Mouse (Mus musculus) CH12.LX (cell line): ENCODE data around the gene Msantd1. TPM values are rescaled to one million over a fixed set of nuclear protein-coding genes. Genes with fewer than 3 reads are reported as not detected.

Source experiments
- DNase-seq: peaks from one replicate; pipeline ENCODE4 v3.0.0-alpha.2; 2013; ENCODE audit errors: extremely low read depth
- H3K27ac ChIP-seq: 2 replicates; pipeline ENCODE4 v1.5.1; 2012; ENCODE audit warnings: low read depth, mild to moderate bottlenecking, control low read depth, moderate library complexity; ENCODE audit not compliant: insufficient read depth
- H3K27me3 ChIP-seq: replicated peaks from 2 replicates; pipeline ENCODE3; 2012; ENCODE audit warnings: inconsistent platforms
- H3K36me3 ChIP-seq, 2 experiments: replicated peaks in 1 of 2; 2 replicates each; pipeline versions ENCODE3 to v1.6.1; 2012; ENCODE audit warnings: inconsistent platforms in 1 of 2, low read length in 1 of 2, mild to moderate bottlenecking in 1 of 2, mixed read lengths in 1 of 2, moderate library complexity in 1 of 2; ENCODE audit not compliant: control insufficient read depth in 1 of 2, insufficient read depth in 1 of 2
- H3K4me1 ChIP-seq, 2 experiments: 2 replicates each; pipeline ENCODE4 v1.6.1; 2012; ENCODE audit warnings: inconsistent platforms in 1 of 2, moderate library complexity in 1 of 2; ENCODE audit not compliant: insufficient read depth in 2 of 2, control insufficient read depth in 1 of 2
- H3K4me2 ChIP-seq: 2 replicates; pipeline ENCODE4 v1.6.1; 2012; ENCODE audit warnings: low read depth, mild to moderate bottlenecking, control low read depth; ENCODE audit not compliant: poor library complexity, insufficient read depth, severe bottlenecking
- H3K4me3 ChIP-seq, 3 experiments: fragments of 150-350 bp in 1 of 3; sonication (generic) in 1 of 3; replicated peaks in 1 of 3; 2 replicates each; pipeline versions ENCODE3 to v1.5.1; 2011 to 2012; ENCODE audit warnings: low read depth in 2 of 3, low read length in 2 of 3, mild to moderate bottlenecking in 2 of 3, moderate library complexity in 2 of 3, control low read depth in 1 of 3, improper control_type of control experiment in 1 of 3, inconsistent platforms in 1 of 3, mixed read lengths in 1 of 3; ENCODE audit not compliant: poor library complexity in 1 of 3
- H3K79me2 ChIP-seq: replicated peaks from 2 replicates; pipeline ENCODE4 v1.6.1; 2012; ENCODE audit warnings: mild to moderate bottlenecking, moderate library complexity; ENCODE audit not compliant: control insufficient read depth, poor library complexity, insufficient read depth, severe bottlenecking; ENCODE audit errors: extremely low read depth
- H3K9ac ChIP-seq: 2 replicates; pipeline ENCODE4 v1.6.1; 2012; ENCODE audit warnings: low read depth, mild to moderate bottlenecking, control low read depth, moderate library complexity; ENCODE audit not compliant: insufficient read depth
- H3K9me3 ChIP-seq: replicated peaks from 2 replicates; pipeline ENCODE3; 2012; ENCODE audit warnings: low read length, inconsistent platforms, mixed read lengths
- BHLHE40 ChIP-seq: IDR thresholded peaks from 2 replicates; pipeline ENCODE4 v1.6.1; 2011; ENCODE audit warnings: mild to moderate bottlenecking, low read depth, low read length, improper control_type of control experiment
- CHD1 ChIP-seq: IDR thresholded peaks from 2 replicates; pipeline ENCODE4 v1.6.1; 2012; ENCODE audit warnings: low read depth, low read length, improper control_type of control experiment, inconsistent platforms
- E2F4 ChIP-seq: IDR thresholded peaks from 2 replicates; pipeline ENCODE4 v1.6.1; 2011; ENCODE audit warnings: low read depth, low read length, improper control_type of control experiment; ENCODE audit not compliant: insufficient replicate concordance
- EP300 ChIP-seq: IDR thresholded peaks from 2 replicates; pipeline ENCODE4 v1.6.1; 2011; ENCODE audit warnings: low read length, improper control_type of control experiment
- ETS1 ChIP-seq: conservative IDR thresholded peaks from 2 replicates; pipeline ENCODE4 v1.6.1; 2012; ENCODE audit warnings: low read depth, mild to moderate bottlenecking, inconsistent platforms, low read length, improper control_type of control experiment, moderate library complexity
- HCFC1 ChIP-seq: IDR thresholded peaks from 2 replicates; pipeline ENCODE4 v1.6.1; 2012; ENCODE audit warnings: low read depth, mild to moderate bottlenecking, inconsistent platforms, low read length, improper control_type of control experiment
- IRF4 ChIP-seq: IDR thresholded peaks from 2 replicates; pipeline ENCODE4 v1.6.1; 2014; ENCODE audit warnings: low read depth, mild to moderate bottlenecking, inconsistent platforms, low read length, improper control_type of control experiment
- JUN ChIP-seq: IDR thresholded peaks from 2 replicates; pipeline ENCODE4 v1.6.1; 2011; ENCODE audit warnings: low read depth, mild to moderate bottlenecking, low read length, improper control_type of control experiment, moderate library complexity; ENCODE audit not compliant: insufficient read depth
- KAT2A ChIP-seq: IDR thresholded peaks from 2 replicates; pipeline ENCODE4 v1.6.1; 2012; ENCODE audit warnings: low read length, improper control_type of control experiment, inconsistent platforms; ENCODE audit not compliant: insufficient replicate concordance
- MAZ ChIP-seq: IDR thresholded peaks from 2 replicates; pipeline ENCODE4 v1.6.1; 2012; ENCODE audit warnings: low read depth, mild to moderate bottlenecking, inconsistent platforms, low read length, improper control_type of control experiment, moderate library complexity
- MXI1 ChIP-seq: IDR thresholded peaks from 2 replicates; pipeline ENCODE4 v1.6.1; 2011; ENCODE audit warnings: mild to moderate bottlenecking, low read depth, low read length, improper control_type of control experiment
- MYC ChIP-seq: IDR thresholded peaks from 2 replicates; pipeline ENCODE4 v1.6.1; 2011; ENCODE audit warnings: low read depth, mild to moderate bottlenecking, improper control_type of control experiment, low read length
- POLR2A ChIP-seq: IDR thresholded peaks from 2 replicates; pipeline ENCODE4 v1.6.1; 2011; ENCODE audit warnings: low read depth, mild to moderate bottlenecking, improper control_type of control experiment, low read length
- POLR2AphosphoS2 ChIP-seq: IDR thresholded peaks from 2 replicates; pipeline ENCODE4 v1.6.1; 2011; ENCODE audit warnings: low read depth, low read length, improper control_type of control experiment
- RAD21 ChIP-seq: IDR thresholded peaks from 2 replicates; pipeline ENCODE4 v1.6.1; 2011; ENCODE audit warnings: low read depth, mild to moderate bottlenecking, low read length, improper control_type of control experiment, moderate library complexity
- RCOR1 ChIP-seq: conservative IDR thresholded peaks from 2 replicates; pipeline ENCODE4 v1.6.1; 2012; ENCODE audit warnings: low read depth, mild to moderate bottlenecking, inconsistent platforms, low read length, improper control_type of control experiment
- SIN3A ChIP-seq: IDR thresholded peaks from 2 replicates; pipeline ENCODE4 v1.6.1; 2012; ENCODE audit warnings: low read length, improper control_type of control experiment, inconsistent platforms
- SMC3 ChIP-seq: IDR thresholded peaks from 2 replicates; pipeline ENCODE4 v1.6.1; 2011; ENCODE audit warnings: low read depth, low read length, improper control_type of control experiment
- TCF12 ChIP-seq: IDR thresholded peaks from 2 replicates; pipeline ENCODE4 v1.6.1; 2014; ENCODE audit warnings: low read depth, mild to moderate bottlenecking, inconsistent platforms, low read length, improper control_type of control experiment
- UBTF ChIP-seq: IDR thresholded peaks from 2 replicates; pipeline ENCODE4 v1.6.1; 2012; ENCODE audit warnings: low read depth, mild to moderate bottlenecking, inconsistent platforms, low read length, improper control_type of control experiment, moderate library complexity
- USF1 ChIP-seq: IDR thresholded peaks from 2 replicates; pipeline ENCODE4 v1.6.1; 2014; ENCODE audit warnings: low read depth, mild to moderate bottlenecking, inconsistent platforms, low read length, improper control_type of control experiment
- USF2 ChIP-seq: conservative IDR thresholded peaks from 2 replicates; pipeline ENCODE4 v1.6.1; 2011; ENCODE audit warnings: low read depth, low read length, improper control_type of control experiment
- ZC3H11A ChIP-seq: IDR thresholded peaks from 2 replicates; pipeline ENCODE4 v1.6.1; 2012; ENCODE audit warnings: low read depth, mild to moderate bottlenecking, inconsistent platforms, low read length, improper control_type of control experiment
- ZMIZ1 ChIP-seq: IDR thresholded peaks from 2 replicates; pipeline ENCODE4 v1.6.1; 2012; ENCODE audit warnings: low read depth, mild to moderate bottlenecking, inconsistent platforms, low read length, improper control_type of control experiment
- dilution Hi-C: fragments of 300-500 bp; cut with MboI; formaldehyde crosslinking; loops from 2 replicates; pipeline ENCODE4 v1.14.3; 2020; ENCODE audit warnings: low sequenced_read_pairs; ENCODE audit not compliant: extremely low pct_unique_long_range_greater_than_20kb, extremely low pct_ligation_motif_present
- in situ Hi-C: fragments of 300-500 bp; cut with MboI; formaldehyde crosslinking; loops from 3 replicates; pipeline ENCODE4 v1.14.3; 2019; ENCODE audit warnings: low sequenced_read_pairs, low pct_ligation_motif_present, low pct_unique_long_range_greater_than_20kb, mixed read lengths
- polyA plus RNA-seq: library from polyadenylated mRNA; unstranded; fragments of >175 nt; gene quantifications from 2 replicates; pipeline ENCODE4 v1.2.1, GENCODE M21; 2012; ENCODE audit warnings: low read depth; ENCODE audit not compliant: insufficient read length
- total RNA-seq, 2 experiments: library from RNA; depleted of rRNA; stranded (reverse); fragments of 300-350 nt in 1 of 2; fragments of >200 nt in 1 of 2; gene quantifications; 2 replicates each; pipeline ENCODE4 v1.2.3; 2012 to 2014

The Msantd1 gene
- total and polyA plus RNA-seq, 3 experiments, result 0.36 to 1.1 (median 0.38) TPM

GRCm38 (mm10) chr5:34955630-34956029 lies 47.8 kb downstream of the Msantd1 start:
- Histone ChIP-seq H3K4me3 (no peak overlapping the region), H3K4me1 (no peaks in the 10 kb centered on the region), H3K9me3 (peaks cover 19% of the 10 kb centered on the region), H3K27ac (no peak overlapping the region), H3K4me2 (no peak overlapping the region), H3K36me3 (no peaks in the 10 kb centered on the region), H3K79me2 (no peaks in the 10 kb centered on the region), H3K9ac (no peak overlapping the region), H3K27me3 (peaks cover 96% of the 10 kb centered on the region)
- dilution Hi-C loops, result no loop called here
- DNase-seq, result no peak
- in situ Hi-C loops, result no loop called here
- TF ChIP-seq TCF12 (no peak), MYC (no peak), SMC3 (no peak), POLR2AphosphoS2 (no peak), ZMIZ1 (no peak), RCOR1 (no peak), HCFC1 (no peak), ZC3H11A (no peak), EP300 (no peak), JUN (no peak), BHLHE40 (no peak), POLR2A (no peak), RAD21 (no peak), CHD1 (no peak), USF2 (no peak), KAT2A (no peak), ETS1 (no peak), UBTF (no peak), E2F4 (no peak)

DNA sequence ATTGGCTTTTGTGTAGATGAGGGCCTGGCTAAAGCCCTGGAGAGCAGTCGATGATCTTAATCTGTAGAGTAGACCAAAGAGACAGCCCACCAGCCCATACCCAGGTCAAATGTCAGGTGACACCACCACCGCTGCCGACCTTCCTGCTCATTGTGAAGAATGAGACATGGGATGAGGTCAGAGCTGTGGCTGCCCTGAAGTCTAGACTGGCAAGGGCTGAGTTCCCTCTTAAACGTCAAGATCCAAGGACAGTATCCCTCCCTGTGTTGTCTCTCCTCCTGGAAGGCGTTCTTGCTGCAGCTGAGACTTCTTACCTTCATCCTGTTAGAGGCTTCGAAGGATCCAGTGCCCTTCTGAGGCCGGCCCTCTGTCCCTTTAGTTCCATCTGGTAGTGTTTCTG lies 48.3 kb downstream of the Msantd1 start:
- Histone ChIP-seq H3K27ac (no peak overlapping the region), H3K27me3 (peaks cover 96% of the 10 kb centered on the region), H3K36me3 (no peaks in the 10 kb centered on the region), H3K4me1 (no peaks in the 10 kb centered on the region), H3K9me3 (peaks cover 19% of the 10 kb centered on the region), H3K4me3 (no peak overlapping the region), H3K79me2 (no peaks in the 10 kb centered on the region), H3K4me2 (no peak overlapping the region), H3K9ac (no peak overlapping the region)
- no peak for TF ChIP-seq MXI1
- no peak for TF ChIP-seq SMC3
- no peak for TF ChIP-seq MAZ
- no peak for TF ChIP-seq ZMIZ1
- TF ChIP-seq USF2, result no peak
- TF ChIP-seq SIN3A, result no peak
- TF ChIP-seq IRF4, result no peak
- no peak for TF ChIP-seq JUN
- TF ChIP-seq RAD21, result no peak
- TF ChIP-seq MYC, result no peak
- TF ChIP-seq USF1, result no peak
- TF ChIP-seq ETS1, result no peak
- TF ChIP-seq HCFC1, result no peak
- no peak for DNase-seq
- dilution Hi-C loops (no loop called here), in situ Hi-C loops (no loop called here)
